Mouse (Mus musculus): ENCODE results near the gene Hp1bp3.

DNA sequence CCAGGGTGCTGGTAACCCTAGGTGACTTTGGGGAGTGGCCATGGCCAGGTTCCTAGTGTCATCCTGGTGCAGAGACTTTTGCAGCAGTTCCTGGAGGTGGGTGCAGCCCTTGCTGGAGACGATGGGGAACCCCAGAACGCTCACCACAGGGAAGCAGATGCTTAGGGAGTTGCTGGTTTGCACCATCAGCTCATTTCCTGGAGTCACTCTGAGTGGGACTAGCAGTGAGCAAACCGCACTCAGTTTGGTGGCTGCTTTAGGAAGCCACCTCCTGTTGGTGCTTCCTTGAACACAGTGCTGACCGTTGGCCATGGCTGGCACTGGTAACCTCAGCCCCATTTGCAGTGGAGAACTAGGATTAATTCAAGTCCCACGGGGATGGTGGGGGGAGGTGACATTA, 43.4 kb downstream of the Hp1bp3 start:
- no peak for TF ChIP-seq CTCF (IDR thresholded peaks at IDR 0.05; ENCODE audit: extremely low read depth, insufficient read depth, insufficient read length, insufficient replicate concordance)
- TF ChIP-seq POLR2A (IDR thresholded peaks at IDR 0.05; ENCODE audit: low read depth, low read length), result no peak

Measured in spleen, adult 2 months (tissue).